Comparison of ENCODE assay signal across 8 mouse cellular contexts in the genomic region with DNA sequence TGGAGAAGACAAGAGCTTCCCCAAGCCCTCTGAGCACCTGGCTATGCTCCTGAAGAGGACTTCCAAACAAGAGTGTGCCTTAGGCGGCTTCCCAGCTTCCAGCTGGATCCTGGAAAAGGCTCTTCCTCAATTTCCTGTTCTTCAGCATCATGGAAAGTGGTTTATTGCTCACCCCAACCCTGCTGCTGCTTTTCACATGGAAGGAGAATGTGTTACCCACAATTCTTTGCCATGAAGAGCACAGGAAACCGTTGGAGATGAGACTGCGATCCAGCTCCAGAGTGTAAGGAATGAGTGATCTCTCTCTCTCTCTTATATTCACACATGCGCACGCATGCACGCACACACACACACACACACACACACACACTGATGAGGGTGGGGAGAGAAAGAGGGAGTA.
A peak's percentile ranks its signal among the peaks of the same experiment; 100 is the strongest.
DNase-seq lines count a peak whose midpoint lies in the region; ATAC-seq and TF ChIP-seq lines count a peak whose summit lies in the region.

No protein-coding gene starts in this region.

- peak; percentile 49 for ATAC-seq in lung, embryonic 14.5 days (ENCODE audit: insufficient read depth)
- ATAC-seq in intestine, embryonic 14.5 days (replicated peaks; ENCODE audit: low FRiP score, low TSS enrichment, low read depth), result 0 out of 2 replicates have a peak, but pooled peaks have one; percentile 23
- no peak for ATAC-seq in monocyte, adult 5-6 weeks (replicated peaks; ENCODE audit: insufficient number of reproducible peaks, low FRiP score, low TSS enrichment, poor library complexity, severe bottlenecking)

- peak; percentile 74 for DNase-seq in lung, embryonic 14.5 days
- no peak for DNase-seq in lung, adult 18-20 months
- DNase-seq in gastrocnemius, adult 8-10 months (ENCODE audit: low spot score in 2 of 2), result peak; percentile 10 to 25
- DNase-seq in intestine, embryonic 14.5 days (ENCODE audit: low spot score), result no peak
- DNase-seq in skeletal muscle tissue, adult 2 months (ENCODE audit: low read depth, low spot score), result peak; percentile 73
- no peak for DNase-seq in yolk sac, embryonic 10.5 days (ENCODE audit: low spot score)
- DNase-seq in spleen, postnatal 36 days (ENCODE audit: low spot score in 2 of 2), result no peak

- WGBS in lung, embryonic 14.5 days, result 49% methylated on average over 6 of the region's 6 CpGs
- WGBS in intestine, embryonic 14.5 days, result 51% methylated on average over 6 of the region's 6 CpGs

- no peak overlapping the region for H3K9ac ChIP-seq in lung, embryonic 14.5 days
- H3K9ac ChIP-seq in intestine, embryonic 14.5 days (ENCODE audit: low read length), result no peak overlapping the region

- no peak overlapping the region for H3K4me2 ChIP-seq in lung, embryonic 14.5 days
- no peak overlapping the region for H3K4me2 ChIP-seq in intestine, embryonic 14.5 days (ENCODE audit: low read length)

- no peaks in the 10 kb centered on the region for H3K36me3 ChIP-seq in lung, embryonic 14.5 days (ENCODE audit: insufficient read depth)
- H3K36me3 ChIP-seq in intestine, embryonic 14.5 days (ENCODE audit: control insufficient read depth, insufficient read depth, low read length), result no peaks in the 10 kb centered on the region

- no peaks in the 10 kb centered on the region for H3K9me3 ChIP-seq in lung, embryonic 14.5 days (ENCODE audit: low read depth, low read length)
- no peaks in the 10 kb centered on the region for H3K9me3 ChIP-seq in intestine, embryonic 14.5 days (ENCODE audit: control insufficient read depth, low read length)

- no peaks in the 10 kb centered on the region for H3K27me3 ChIP-seq in lung, embryonic 14.5 days (ENCODE audit: insufficient read depth, low read length)
- H3K27me3 ChIP-seq in intestine, embryonic 14.5 days (replicated peaks; ENCODE audit: control insufficient read depth, insufficient read depth, low read length), result no peaks in the 10 kb centered on the region

- no peak overlapping the region for H3K4me3 ChIP-seq in lung, embryonic 14.5 days (ENCODE audit: low read depth, low read length)
- H3K4me3 ChIP-seq in intestine, embryonic 14.5 days (ENCODE audit: low read depth, low read length), result no peak overlapping the region

- H3K4me1 ChIP-seq in lung, embryonic 14.5 days (ENCODE audit: insufficient read depth), result peaks cover 12% of the 10 kb centered on the region
- H3K4me1 ChIP-seq in intestine, embryonic 14.5 days (replicated peaks; ENCODE audit: control insufficient read depth, insufficient read depth, low read length), result peaks cover 18% of the 10 kb centered on the region

- TF ChIP-seq CTCF in lung, embryonic 14.5 days (IDR thresholded peaks at IDR 0.05; ENCODE audit: low read depth), result no peak

- H3K27ac ChIP-seq in lung, embryonic 14.5 days (ENCODE audit: low read depth), result peak overlapping the region; percentile 94
- peak overlapping the region; percentile 92 for H3K27ac ChIP-seq in intestine, embryonic 14.5 days (ENCODE audit: low read depth)

Comparison
In these comparisons a context has a peak if more than half of its experiments do, and no peak if none do; other contexts are left out.
1. DNase-seq: peak in lung, embryonic 14.5 days (single experiment), gastrocnemius, adult 8-10 months (2 of 2) and skeletal muscle tissue, adult 2 months (single experiment); none in lung, adult 18-20 months (0 of 2), intestine, embryonic 14.5 days (single experiment), yolk sac, embryonic 10.5 days (single experiment) and spleen, postnatal 36 days (0 of 2).